Mouse (Mus musculus): ENCODE measurements at regions not wholly inside any gene's neighbourhood (a gene's known extent, or its start where the extent isn't known, plus 50 kb on each side); places are given as distances from the start of the nearest gene placed in this dataset.
A peak's percentile ranks its signal among the peaks of the same experiment; 100 is the strongest.
"Not testable (repeated sequence)": the region's sequence is repeated elsewhere in the genome, so short reads cannot be mapped to it uniquely, and the experiment has no call there.

DNA sequence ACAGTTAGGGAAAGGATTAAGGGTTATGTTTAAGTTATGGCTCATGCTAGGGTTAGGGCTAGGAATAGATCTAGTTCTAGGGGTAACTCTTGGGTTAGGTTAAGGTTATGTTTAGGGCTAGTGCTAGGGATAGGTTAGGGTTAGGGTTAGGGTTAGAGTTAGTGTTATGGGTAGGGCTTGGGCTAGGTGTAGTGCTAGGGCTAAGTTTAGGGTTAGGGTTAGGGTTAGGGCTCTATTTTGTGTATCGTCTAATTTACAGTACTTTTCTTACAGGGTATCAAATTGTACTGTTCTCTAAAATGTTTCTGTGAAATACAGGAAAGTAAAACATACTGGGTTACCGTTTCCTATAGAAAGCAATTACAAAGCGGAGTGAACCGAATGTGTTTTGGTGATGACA, 64.8 kb downstream of the Ptchd3 start:
- no peak for DNase-seq (ENCODE audit: low read depth)

DNA sequence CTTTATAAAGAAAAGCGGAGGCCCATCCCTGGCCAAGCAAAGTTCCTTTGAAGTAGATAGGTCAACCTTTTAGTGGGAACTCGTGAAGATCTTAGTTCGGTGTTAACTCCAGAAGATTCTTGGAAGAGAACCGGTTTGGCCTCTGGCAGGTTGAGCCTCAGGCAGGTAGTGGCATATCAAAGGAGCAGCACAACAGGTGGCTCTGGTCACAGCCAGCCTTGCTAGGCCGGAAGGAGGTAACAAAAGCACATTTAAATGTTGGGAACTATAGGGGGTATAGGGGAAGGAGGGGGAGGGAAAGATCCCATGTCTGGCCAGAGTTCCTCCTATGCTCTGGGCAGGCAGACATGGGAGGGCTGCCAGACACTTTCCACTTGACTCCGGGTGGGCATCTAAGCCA, 74.3 kb downstream of the Ptchd3 start:
- not testable (repeated sequence) for DNase-seq (ENCODE audit: low read depth)

DNA sequence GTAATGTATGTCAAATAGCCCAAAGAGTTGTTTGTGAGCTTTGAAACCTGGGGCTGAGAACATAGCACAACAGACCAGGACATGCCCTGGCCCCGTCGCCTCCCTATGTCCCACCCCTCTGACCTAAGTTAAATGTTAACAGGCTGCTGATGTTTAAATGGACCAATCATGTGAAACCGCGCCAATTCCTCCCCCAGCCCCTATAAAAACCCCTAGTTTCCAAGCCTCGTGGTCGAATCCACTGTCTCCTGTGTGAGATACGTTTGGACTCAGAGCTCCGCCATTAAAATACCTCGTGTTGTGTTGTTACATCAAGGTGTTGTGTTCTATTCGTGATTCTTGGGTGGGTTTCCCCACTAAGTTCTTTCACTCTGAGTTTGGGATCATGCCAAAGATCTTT, 94.6 kb downstream of the Ptchd3 start:
- not testable (repeated sequence) for DNase-seq (ENCODE audit: low read depth)

DNA sequence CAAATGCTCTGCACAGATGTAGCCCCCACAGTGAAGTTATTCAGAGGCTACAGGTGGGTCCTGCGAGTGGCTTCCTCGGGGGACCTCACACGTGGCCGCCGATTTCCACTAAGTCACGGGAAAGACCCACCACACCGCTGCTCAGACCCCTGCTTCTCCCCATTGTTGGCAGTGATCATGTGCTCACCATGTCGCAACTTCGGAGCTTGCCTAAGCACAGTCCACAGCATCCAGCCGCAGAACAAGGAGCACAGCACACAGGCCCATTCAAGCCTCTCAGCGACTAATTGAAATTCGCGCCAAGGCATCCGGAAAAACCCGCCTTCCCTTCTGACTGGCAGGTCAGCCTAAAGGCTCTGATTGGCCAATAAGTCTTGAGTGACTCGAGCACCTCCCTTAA, 95.0 kb downstream of the Ptchd3 start:
- DNase-seq (ENCODE audit: low read depth), result not testable (repeated sequence)

DNA sequence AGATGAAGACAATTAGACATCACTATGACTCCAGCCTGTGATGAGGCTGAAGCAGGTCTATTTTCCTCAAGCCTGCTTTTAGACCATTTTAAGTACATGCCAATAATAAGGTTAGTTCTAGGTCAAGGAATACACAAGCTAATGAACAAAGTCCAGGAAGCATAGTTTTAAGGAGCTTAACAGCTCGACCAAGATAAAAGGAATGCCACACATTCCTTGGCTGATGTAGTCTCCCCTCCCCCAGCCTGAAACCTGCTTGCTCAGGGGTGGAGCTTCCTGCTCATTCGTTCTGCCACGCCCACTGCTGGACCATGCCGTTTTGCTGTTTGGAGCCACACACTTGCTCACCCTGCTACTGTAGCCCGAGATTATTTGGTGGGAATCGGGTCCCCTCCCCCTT, 121.7 kb downstream of the Ptchd3 start:
- DNase-seq (ENCODE audit: low read depth), result not testable (repeated sequence)

DNA sequence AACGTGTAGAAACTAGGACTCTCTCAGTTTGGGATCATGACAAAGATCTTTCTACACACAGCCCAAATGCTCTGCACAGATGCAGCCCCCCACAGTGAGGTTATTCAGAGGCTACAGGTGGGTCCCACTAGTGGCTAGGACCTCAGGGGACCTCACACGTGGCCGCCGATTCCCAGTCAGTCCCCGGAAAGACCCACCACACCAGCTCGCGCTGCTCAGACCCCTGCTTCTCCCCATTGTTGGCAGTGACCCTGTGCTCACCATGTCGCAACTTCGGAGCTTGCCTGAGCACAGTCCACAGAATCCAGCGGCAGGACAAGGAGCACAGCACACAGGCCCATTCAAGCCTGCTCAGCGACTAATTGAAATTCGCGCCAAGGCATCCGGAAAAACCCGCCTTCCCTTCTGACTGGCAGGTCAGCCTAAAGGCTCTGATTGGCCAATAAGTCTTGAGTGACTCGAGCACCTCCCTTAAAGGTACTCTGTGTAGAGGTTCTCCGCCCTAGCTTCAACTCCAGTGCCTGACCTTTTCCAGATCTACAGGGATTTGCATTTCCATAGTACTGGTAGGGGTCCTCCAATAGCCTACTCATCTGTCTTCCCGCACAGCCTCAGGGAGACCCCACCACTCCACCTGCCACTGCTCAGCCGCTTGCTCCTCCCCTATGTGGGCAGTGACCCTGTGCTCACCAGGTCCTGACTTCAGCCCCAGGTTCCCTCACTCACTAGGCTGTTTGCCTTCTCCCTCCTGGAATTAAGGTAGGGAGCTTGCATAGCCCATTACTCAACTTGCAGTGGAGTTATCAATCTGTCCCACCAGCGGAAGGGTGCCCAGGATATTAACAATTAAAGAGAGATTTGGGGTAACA, 126.6 kb downstream of the Ptchd3 start:
- not testable (repeated sequence) for DNase-seq (ENCODE audit: low read depth)

DNA sequence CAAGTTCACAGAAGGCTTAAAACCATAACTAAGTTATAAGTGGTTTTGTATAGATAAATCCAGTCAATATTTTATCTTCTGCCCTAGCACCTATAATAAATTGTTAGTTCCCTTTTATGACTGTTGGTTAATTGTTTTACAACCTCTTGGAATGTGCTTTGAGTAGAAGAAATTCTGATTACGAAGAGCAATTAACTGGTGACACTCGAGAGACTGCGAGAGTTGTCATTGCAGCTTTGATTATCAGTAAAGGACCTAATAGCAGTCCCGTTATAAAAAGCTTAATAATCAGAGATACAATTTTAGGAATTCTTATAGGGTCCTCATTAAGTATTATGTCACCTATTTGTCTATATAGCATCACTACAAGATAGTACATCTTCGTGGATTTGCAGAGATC, 128.7 kb downstream of the Ptchd3 start:
- not testable (repeated sequence) for DNase-seq (ENCODE audit: low read depth)

DNA sequence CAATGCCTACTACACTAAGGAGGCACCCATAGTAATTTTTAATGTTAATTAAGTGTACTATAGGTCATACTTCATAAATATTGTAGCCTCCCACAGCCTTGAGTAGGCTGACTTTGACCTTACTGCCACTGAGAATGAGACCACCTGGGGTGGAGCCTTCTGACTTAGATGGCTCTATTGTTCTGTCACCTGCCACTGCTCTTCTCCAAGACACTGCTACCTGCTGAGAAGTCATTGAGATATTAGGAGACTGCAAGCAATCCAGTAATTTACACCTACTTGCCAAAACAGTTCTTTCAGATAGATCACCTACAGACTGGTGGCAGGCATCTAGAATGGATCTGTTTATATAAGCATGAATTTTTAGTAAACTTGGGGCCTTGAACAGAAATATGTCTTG, 134.1 kb downstream of the Ptchd3 start:
- DNase-seq (ENCODE audit: low read depth), result not testable (repeated sequence)

DNA sequence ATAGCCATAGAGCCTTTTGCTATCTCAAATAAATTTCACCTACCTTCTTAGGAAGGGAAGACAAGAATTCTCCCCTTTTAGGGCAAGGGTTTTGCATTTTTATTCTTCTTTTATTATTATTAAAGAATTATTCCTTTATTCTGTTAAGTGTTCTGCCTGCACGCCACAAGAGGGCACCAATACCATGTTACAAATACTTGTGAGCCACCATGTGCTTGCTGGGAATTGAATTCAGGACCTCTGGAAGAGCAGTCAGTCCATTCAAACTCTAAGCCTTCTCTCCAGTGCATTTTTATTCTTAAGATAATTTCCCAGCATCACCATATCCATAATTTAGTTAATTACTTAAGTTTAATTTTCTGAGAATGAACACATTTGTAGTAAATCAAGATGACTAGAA, 135.9 kb downstream of the Ptchd3 start:
- DNase-seq (ENCODE audit: low read depth), result peak; percentile 65

Data from NIH3T3 (cell line).